Mouse (Mus musculus) central nervous system, embryonic 11.5 days (tissue): ENCODE results near the gene Gm10799. TPM values are rescaled to one million over a fixed set of nuclear protein-coding genes. Genes with fewer than 3 reads are reported as not detected.

Experiments used
- polyA plus RNA-seq: library from polyadenylated mRNA; depleted of rRNA; stranded (reverse); fragments of >200 nt; gene quantifications from 2 replicates; pipeline ENCODE4 v1.2.3, GENCODE M21; 2012; rRNA removed

Gene Gm10799
- polyA plus RNA-seq = not detected in 2 replicates

DNA sequence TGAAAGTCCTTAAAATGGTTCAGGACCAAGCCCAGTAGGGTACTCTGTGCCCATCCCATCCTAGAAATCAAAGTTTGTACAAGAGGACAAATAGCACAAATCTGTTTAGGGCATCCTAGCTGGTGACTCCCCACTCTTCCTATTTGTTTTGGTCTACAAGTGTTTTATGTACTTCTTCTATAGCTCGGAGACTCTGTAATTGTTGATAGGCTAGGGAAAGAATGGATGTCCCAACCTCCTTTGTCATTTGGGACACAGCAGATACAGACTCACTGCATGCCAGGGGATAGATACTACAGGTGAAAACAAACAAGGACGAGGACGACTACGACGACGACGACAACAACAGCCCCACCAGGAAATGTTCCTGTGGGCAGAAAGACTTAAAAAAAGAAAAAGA is at the start of gene Gm10799:
Gm10799 (minus strand) TSS at position 101 of the 400 bp plus-strand sequence.

DNA sequence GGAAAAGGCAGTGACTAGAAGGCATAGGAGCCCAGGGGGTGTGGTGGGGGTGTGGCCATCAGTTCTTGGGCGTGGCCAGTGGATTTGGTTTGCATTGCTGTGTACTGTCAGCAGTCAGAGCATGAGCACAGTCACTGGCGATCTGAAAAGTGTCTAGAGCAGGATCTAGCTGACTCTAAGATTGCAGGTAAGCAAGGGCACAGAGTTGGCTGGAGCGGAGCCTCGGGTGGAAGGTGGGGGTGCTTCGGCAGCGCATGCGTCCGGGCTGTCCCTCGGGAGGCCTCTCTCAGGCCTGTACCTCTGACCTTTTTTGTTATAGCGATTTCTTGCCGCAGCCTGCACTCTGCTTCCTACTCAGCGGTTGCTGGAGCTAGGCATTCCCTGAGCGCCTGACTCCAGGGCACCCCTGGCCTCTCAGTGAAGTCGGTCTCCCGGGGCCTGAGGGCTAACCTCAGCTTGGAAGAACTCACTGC is 27.4 kb upstream of the Gm10799 start, which contains the start of gene Cd59a:
Cd59a (plus strand) TSS at position 61 of the 473 bp plus-strand sequence.

DNA sequence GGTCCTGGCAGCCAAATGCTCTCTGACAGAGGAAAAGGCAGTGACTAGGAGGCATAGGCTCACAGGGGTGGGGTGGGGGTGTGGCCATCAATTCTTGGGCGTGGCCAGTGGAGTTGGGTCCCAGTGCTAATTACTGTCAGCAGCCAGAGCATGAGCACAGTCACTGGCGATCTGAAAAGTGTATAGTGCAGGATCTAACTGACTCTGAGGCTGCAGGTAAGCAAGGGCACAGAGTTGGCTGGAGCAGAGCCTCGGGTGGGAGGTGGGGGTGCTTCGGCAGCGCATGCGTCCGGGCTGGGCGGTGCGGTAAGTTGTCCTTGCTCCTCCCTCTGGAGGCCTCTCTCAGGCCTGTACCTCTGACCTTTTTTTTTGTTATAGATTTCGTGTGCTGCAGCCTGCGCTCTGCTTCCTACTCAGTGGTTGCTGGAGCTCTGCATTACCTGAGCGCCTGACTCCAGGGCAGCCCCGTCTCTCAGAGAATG is 1.4 kb upstream of the Gm10799 start, which contains the start of gene Cd59b:
Cd59b (plus strand) TSS at position 146 of the 482 bp plus-strand sequence.

DNA sequence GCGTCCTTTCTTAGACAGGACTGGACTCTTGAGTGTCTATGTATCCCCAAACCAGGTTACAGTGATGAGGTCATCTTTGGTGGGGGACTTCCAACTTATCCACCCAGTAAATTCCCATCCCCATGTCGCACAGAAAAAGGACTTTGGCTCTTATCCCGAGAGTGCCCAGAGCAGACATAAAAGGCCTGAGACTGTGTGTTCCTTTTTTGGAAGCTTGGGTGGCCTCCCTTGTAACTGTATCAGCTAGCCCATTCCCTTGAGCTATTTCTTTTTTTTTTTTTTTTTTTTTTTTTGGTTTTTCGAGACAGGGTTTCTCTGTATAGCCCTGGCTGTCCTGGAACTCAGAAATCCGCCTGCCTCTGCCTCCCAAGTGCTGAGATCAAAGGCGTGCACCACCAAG is 2.8 kb downstream of the Gm10799 start, which contains the start of gene Gm10912:
Gm10912 (plus strand) TSS at position 301 of the 400 bp plus-strand sequence.

DNA sequence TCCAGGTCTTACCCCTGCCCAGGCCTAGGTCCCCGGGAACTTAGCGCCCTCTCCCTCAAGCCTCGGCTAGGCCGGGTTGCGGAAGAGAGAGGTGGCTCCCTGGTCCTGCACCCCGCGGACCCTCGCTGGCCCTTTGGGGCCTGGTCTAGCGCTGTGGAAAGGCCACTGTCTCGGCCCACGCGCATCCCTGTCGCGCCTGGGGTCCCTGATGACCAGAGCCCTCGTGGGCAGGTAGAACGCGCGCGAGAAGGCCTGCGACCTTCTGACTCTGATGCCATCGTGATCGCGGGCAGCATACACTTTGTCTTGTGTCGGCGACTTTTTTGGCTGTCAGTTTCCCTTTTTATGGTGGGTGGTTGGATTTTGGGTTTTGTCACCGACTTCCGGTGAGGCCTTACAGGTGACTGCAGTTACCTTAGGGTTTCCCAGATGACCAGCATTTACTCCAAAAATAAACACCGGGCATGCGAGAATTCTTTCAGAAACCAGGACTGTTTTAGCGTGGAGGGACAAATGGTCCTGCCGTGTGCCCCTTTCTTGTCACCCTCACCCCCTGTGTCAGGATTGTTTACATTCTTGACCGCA is 40.1 kb downstream of the Gm10799 start, which contains the start of gene 4931422A03Rik:
4931422A03Rik (minus strand) TSS at position 223 of the 585 bp plus-strand sequence.

DNA sequence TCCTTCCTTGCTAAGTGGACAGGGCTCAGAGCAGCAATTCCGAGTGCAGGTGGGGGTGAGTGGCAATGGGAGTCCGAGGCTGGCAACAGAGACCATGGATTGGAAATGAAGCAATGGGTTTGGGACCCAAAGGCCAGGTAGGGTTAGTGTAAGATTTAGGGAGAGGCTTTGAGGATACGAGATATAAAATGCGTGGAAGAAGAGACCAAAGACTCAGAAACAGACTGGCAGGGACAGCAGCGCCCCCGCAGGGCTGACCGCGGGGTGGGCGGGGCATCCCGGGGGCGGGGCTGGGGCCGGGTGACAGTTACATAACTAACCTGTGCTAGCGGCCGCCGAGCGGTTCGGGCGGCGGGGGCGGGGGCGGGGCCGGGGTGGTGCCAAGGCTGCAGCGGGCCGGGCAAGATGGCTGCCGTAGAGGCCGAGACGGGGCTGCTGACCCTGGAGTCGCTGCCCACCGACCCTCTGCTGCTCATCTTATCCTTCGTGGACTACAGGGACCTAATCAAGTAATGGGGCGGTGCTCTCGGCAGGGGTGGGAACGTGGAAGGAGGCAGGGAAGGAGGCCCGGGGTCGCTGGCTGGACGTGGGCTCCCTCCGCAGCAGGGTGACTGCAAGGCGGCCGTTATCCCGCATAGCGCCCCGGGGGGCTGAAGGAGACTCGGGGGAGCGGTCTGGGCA is 40.8 kb downstream of the Gm10799 start, which contains the start of gene Fbxo3:
Fbxo3 (plus strand) TSS at position 264 of the 681 bp plus-strand sequence.

Other genes starting within 250 kb of the Gm10799 start
- gene Lmo2, start 110.6 kb downstream of the Gm10799 start, polyA plus RNA-seq = 33.1 and 71.1 TPM in 2 replicates
- 35.9 and 43.6 TPM in 2 replicates for gene Fbxo3, start 40.8 kb downstream of the Gm10799 start, polyA plus RNA-seq
- not detected in 2 replicates for gene 4931422A03Rik, start 40.2 kb downstream of the Gm10799 start, polyA plus RNA-seq
- gene Gm10912, start 2.7 kb downstream of the Gm10799 start, polyA plus RNA-seq = 0.11 and 0.16 TPM in 2 replicates
- 2.9 and 4.1 TPM in 2 replicates for gene Cd59b, start 1.3 kb upstream of the Gm10799 start, polyA plus RNA-seq
- 11.1 and 22.0 TPM in 2 replicates for gene Cd59a, start 27.3 kb upstream of the Gm10799 start, polyA plus RNA-seq
- not detected in 2 replicates for gene A930018P22Rik, start 54.2 kb upstream of the Gm10799 start, polyA plus RNA-seq